Mouse (Mus musculus) right cerebral cortex, adult 18-20 months (tissue): ENCODE results near the gene Ebf1.

Source experiments
- DNase-seq: peaks from one replicate; pipeline ENCODE4 v3.0.0; 2022; ENCODE audit warnings: mixed read lengths

Ebf1 gene

GRCm38 (mm10) chr11:44665156-44665682, 48.1 kb downstream of the Ebf1 start:
- no peak for DNase-seq

GRCm38 (mm10) chr11:44665741-44666531, 48.8 kb downstream of the Ebf1 start:
- DNase-seq = no peak

DNA sequence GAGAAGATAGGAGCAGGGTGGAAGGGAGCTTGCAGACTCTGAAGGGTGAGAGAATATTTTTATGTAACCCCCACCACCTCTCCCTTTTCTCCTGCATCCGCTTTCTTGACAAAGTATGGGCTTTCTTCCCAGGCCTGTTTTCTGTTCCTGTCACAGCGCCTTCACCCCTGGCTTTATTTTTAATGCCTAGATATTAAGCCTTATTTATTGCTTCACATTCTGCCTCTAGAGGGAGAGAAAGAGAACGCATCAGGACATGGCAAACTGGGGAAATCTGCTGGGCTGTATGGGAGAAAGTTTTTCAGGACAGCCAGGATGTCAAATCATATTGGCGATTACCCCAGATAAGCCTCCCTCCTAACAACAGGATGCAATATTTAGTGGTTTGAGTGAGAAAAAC, 49.6 kb downstream of the Ebf1 start:
- no peak for DNase-seq

- DNase-seq = no peak
Measured at GRCm38 (mm10) chr11:44681306-44681705, 64.2 kb downstream of the Ebf1 start.

- DNase-seq = no peak
Measured at GRCm38 (mm10) chr11:44681995-44682394, 64.9 kb downstream of the Ebf1 start.

GRCm38 (mm10) chr11:44682703-44683539, 65.8 kb downstream of the Ebf1 start:
- DNase-seq = no peak

DNA sequence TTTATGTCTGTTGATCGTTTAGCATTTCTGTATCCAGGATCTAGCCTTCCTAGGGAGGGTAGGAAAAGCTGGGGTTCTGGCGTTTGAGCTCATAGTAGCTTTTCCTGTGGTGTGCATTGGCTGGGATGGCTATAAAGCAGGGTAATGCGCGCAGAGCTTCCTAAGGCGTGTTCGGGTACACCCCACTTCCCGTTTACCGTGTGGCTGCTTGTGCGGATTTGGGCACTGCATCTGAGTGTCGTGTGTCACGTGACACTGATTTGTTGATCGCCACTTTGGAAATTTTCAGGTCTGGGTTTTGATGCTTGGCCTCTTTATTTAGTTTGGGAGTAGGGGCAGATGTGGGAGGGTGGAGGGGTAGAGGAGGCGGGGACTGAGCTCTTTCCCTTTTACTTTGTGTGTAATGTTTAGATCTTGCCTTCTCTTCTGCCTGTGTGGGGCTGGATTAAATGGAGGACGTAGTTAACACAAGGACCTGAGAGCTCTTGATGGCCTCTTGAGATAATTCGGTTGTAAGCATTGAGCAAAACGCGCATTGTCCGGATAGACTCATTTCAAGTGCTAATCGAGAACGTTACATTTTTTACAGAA, 67.5 kb downstream of the Ebf1 start:
- DNase-seq = no peak

- no peak for DNase-seq
Measured at GRCm38 (mm10) chr11:44685129-44685528, 68.0 kb downstream of the Ebf1 start.

- DNase-seq = no peak
Measured at GRCm38 (mm10) chr11:44685911-44686361, 68.8 kb downstream of the Ebf1 start.

GRCm38 (mm10) chr11:44686378-44686777, 69.3 kb downstream of the Ebf1 start:
- no peak for DNase-seq

DNA sequence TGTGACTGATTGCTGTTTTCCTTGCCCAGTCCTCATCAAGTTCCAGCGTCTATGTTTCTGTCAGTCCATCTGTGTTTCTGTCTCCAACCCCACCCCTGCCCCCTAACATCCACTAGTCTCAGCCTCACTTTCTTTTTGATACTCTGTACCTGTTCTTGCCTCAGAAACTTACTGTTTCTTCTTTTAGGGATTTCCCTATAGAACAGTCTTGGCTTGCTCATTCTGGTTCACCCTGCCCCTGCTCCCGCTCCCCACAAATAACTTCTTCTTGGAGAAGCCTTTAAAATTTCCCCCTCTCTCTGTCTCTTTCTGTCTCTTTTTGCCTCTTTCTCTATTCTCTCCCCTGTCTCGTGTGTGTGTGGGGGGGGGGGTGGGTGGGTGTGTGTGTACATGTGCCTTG, 71.4 kb downstream of the Ebf1 start:
- DNase-seq = no peak

- no peak for DNase-seq
Measured at GRCm38 (mm10) chr11:44689571-44690264, 72.6 kb downstream of the Ebf1 start.

- DNase-seq = no peak
Measured at GRCm38 (mm10) chr11:44690265-44690572, 73.1 kb downstream of the Ebf1 start.

- DNase-seq = no peak
Measured at GRCm38 (mm10) chr11:44695416-44695815, 78.3 kb downstream of the Ebf1 start.

GRCm38 (mm10) chr11:44696539-44697201, 79.6 kb downstream of the Ebf1 start:
- no peak for DNase-seq

DNA sequence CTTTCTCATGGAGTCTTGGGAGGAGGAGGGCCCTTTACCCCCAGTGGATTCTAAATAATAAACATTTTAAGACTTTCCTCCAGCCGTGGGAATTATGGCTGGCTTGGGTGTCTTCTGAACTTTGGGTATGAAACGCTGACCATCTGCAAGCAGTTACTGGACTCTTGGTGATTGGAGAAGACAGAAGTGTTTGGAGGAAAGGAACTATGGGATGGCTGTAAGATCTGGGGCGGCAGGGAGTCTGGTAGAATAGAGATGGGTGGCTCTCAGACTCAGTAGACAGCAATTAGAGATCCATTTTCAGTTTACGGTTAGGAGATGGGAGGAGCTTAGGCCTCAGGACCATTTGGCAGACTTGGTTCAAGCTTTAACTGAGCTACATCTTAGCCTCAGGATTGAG, 83.1 kb downstream of the Ebf1 start:
- no peak for DNase-seq

DNA sequence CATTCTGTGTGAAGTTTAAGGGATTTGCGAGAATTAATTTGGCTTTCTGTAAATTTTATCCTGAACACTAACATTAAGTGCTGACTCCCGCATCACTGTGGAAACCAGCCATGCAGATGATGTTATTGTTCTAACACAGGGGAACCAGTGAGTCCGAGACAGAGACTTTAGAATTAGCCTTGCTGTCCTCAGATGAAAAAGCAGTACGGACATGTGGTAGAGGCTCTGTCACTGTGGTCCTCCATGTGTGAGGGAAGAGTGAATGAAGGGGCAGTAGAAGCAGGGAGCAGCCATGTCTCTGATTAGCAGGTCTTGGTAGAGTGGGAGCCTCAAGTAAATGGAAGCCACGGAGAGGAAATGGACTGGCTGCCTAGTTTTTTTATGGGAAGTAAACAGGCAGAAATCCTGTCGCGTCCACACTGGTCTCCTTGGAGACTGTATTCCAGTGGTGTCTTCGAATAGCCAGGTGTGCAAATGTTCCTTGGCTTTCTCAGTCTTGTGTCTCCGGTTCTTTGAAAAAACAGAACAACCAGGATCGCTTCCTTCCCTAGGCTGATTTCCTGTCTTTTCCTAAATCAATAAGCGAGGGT, 84.2 kb downstream of the Ebf1 start:
- no peak for DNase-seq

DNA sequence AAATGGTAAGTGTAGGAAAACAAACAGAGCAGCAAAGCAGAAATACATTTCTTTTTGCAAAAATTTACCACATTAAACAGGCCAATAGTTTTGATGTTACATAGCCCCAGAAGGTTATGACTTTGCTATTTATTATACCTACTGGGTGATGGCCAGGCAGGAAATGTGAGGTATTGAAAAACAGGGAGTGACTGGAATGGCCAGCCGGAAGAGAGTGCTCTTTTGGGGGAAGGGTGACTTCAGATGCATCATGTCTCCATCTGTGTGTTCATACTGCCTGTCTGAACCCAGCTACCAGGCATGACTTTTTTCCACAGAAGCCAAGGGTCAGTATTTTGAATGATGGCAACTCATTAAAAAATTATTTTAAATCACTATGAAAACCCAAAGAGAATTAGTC, 84.7 kb downstream of the Ebf1 start:
- no peak for DNase-seq

DNA sequence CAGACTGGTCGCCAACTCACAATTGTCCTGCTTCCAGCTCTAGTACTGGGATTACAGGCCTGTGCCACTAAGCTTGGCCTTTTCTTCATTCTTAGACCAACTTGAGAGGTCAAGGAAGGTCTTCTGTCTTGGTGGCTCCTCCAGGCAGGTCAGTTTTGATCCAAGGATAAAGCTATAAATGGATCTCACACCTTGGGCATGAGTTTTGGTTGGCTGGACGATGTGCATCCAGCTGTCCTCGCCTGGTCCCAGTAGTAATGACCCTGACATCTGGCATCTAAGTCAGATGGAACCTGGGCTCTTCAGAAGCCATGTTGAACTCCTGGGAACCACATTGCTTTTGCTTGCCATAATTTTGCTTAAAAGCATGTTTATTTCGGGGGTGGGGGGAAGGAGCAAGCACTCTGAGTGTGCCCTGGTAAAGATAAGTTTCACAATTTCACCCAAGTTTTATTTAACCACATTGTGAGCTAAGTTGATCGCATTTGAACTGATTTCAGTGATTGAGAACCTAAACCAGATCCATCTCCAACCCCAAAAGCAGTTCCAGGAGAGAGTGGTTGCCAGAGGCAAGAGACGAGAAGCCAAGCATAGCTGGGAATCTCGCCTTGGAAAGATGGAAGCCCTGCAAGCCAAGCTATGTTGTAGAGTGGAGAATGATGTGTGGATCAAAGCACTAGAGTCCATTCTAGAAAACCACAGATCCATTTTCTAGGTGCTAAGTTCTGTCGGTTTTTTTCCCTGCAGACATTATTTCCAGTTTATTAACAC, 85.8 kb downstream of the Ebf1 start:
- DNase-seq = no peak

DNA sequence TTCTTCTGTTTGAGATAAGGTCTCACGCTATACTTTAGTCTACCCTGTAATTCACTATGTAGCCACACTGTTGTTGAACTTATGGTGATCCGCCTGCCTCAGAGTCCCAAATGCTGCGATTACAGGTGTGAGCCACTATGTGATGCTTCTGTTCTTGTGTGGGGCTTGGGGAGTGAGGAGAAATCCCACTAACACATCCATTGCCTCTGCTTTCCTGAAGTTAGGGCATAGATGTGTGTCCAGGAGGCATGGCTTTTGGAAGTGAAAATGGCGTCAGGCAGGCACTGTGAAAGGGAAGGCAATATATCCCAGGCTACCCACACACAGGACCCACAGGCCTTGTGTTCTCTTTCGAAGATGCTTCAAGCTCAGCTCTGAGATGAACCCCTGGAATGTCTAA, 86.8 kb downstream of the Ebf1 start:
- no peak for DNase-seq

DNA sequence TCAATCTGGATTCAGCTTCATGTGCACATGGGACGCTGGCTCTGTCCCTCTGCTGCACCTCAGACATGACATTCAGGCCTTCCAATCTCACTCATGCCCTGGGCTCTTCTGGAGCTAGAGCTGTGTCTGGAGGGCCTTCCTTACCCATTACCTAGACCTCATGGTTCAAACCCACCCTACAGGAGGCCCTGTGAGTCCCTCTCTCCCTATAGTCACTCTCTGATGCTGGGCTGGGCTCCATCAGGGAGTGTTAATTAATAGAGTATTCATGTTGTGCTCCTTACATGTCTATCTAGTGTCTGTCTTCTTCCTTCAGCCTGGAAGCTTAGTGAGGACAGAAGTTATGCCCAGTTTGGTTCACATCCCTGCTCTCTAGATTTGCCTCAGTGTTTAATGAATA, 88.7 kb downstream of the Ebf1 start:
- DNase-seq = no peak
